Comparison of ENCODE assay signal across 8 mouse cellular contexts in the genomic region with DNA sequence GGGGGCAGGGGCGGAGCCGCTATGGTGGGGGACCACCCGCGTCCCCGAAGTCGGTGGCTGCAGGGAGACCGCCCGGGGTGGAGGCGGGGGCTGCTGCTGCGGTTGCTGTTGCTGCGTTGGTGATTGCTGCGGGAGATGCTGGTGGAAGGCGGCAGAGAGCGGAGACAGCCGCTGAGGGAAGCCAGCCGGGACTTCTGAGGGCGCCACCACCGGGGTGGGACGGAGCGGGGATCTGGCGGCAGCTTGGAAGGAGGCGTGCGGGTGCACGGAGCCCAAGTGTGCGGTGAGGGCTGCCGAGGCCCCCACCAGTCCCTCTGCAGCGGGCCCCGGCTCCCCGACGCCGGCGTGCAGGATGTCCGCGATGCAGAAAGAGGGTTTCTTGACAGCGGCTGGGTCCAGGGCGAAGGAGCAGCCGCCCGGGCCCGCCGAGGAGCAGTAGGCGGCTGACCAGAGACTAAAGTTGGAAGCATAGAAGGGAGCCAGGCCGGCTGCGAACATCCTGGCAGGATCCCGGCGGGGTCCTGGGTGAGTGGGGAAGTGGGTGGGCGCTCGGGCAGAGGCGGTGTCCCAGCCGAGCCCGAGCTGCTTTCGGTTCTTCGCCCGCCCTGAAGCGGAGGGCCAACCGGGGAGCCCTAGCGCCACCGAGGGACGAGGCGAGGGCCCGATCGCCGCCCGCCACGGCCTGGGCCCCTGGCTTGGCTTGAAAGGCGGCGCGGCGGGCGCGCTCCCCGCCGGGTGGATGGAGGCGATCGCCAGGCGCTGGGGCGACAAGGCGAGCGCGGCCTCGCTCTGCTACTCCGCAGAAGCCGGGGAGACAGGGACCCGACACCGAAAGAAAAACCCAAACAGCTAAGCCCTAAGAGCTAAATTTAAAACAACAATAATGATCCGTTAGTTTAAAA. TPM values are rescaled to one million over a fixed set of nuclear protein-coding genes. Genes with fewer than 3 reads are reported as not detected.
DNase-seq lines count a peak whose midpoint lies in the region; ATAC-seq and TF ChIP-seq lines count a peak whose summit lies in the region.

No protein-coding gene starts in this region.

- H3K9ac ChIP-seq in intestine, embryonic 16.5 days (ENCODE audit: low read depth, low read length): peak overlapping the region; percentile 94
- peak overlapping the region; percentile 88 for H3K9ac ChIP-seq in lung, embryonic 14.5 days

- peaks cover 14% of the 10 kb centered on the region for H3K4me1 ChIP-seq in intestine, embryonic 16.5 days (ENCODE audit: control insufficient read depth, insufficient read depth, low read length)
- peaks cover 5% of the 10 kb centered on the region; the same call in 1 of the 2 replicates for H3K4me1 ChIP-seq in lung, embryonic 14.5 days (ENCODE audit: insufficient read depth)

- no peaks in the 10 kb centered on the region for H3K36me3 ChIP-seq in intestine, embryonic 16.5 days (ENCODE audit: control insufficient read depth, insufficient read depth, low read length)
- H3K36me3 ChIP-seq in lung, embryonic 14.5 days (ENCODE audit: insufficient read depth): peaks cover 15% of the 10 kb centered on the region

- H3K4me3 ChIP-seq in layer of hippocampus, adult 2 months: peak overlapping the region; percentile 54
- H3K4me3 ChIP-seq in intestine, embryonic 16.5 days (ENCODE audit: low read length): peak overlapping the region; percentile 73
- H3K4me3 ChIP-seq in lung, embryonic 14.5 days (ENCODE audit: low read depth, low read length): peak overlapping the region; percentile 76

- no peaks in the 10 kb centered on the region for H3K9me3 ChIP-seq in intestine, embryonic 16.5 days (ENCODE audit: control insufficient read depth, low read length)
- H3K9me3 ChIP-seq in lung, embryonic 14.5 days (ENCODE audit: low read depth, low read length): no peaks in the 10 kb centered on the region

- WGBS in intestine, embryonic 16.5 days: under 1% methylated on average over 82 of the region's 85 CpGs
- under 1% methylated on average over 84 of the region's 85 CpGs for WGBS in lung, embryonic 14.5 days

- H3K27ac ChIP-seq in layer of hippocampus, adult 2 months: peak overlapping the region; percentile 78
- H3K27ac ChIP-seq in intestine, embryonic 16.5 days (ENCODE audit: low read length): peak overlapping the region; percentile 99
- H3K27ac ChIP-seq in lung, embryonic 14.5 days (ENCODE audit: low read depth): peak overlapping the region; percentile 98

- DNase-seq in layer of hippocampus, adult 2 months (ENCODE audit: low spot score in 2 of 2): peak in 1 of 2 experiments; percentile 23
- no peak for DNase-seq in layer of hippocampus, postnatal 25 days (ENCODE audit: extremely low spot score in 1 of 2, low spot score in 1 of 2)
- peak; percentile 21 to 24 for DNase-seq in cerebellum, postnatal 36 days
- DNase-seq in lung, embryonic 14.5 days: peak; percentile 73

- peak overlapping the region; percentile 54 for H3K4me2 ChIP-seq in intestine, embryonic 16.5 days (ENCODE audit: low read depth, low read length)
- peak overlapping the region; percentile 79 for H3K4me2 ChIP-seq in lung, embryonic 14.5 days

- ATAC-seq in granulocyte monocyte progenitor cell, adult 5-6 weeks (replicated peaks; ENCODE audit: poor library complexity, severe bottlenecking): peak; percentile 6; the same call in 1 of the 2 replicates
- peak; percentile 37 for ATAC-seq in intestine, embryonic 16.5 days
- peak; percentile 22 for ATAC-seq in lung, embryonic 14.5 days (ENCODE audit: insufficient read depth)
- ATAC-seq in neutrophil, adult 5-6 weeks (ENCODE audit: extremely low read depth, insufficient number of reproducible peaks, low FRiP score, poor library complexity, severe bottlenecking): peak; percentile 9; the same call in 1 of the 2 replicates
- no peak for ATAC-seq in monocyte, adult 5-6 weeks (replicated peaks; ENCODE audit: insufficient number of reproducible peaks, low FRiP score, low TSS enrichment, poor library complexity, severe bottlenecking)

- TF ChIP-seq CTCF in layer of hippocampus, adult 2 months (conservative IDR thresholded peaks at IDR 0.05): no peak
- no peak for TF ChIP-seq CTCF in lung, embryonic 14.5 days (IDR thresholded peaks at IDR 0.05; ENCODE audit: low read depth)

- peaks cover 27% of the 10 kb centered on the region; the same call in 1 of the 2 replicates for H3K27me3 ChIP-seq in intestine, embryonic 16.5 days (replicated peaks; ENCODE audit: control insufficient read depth, insufficient read depth, low read length)
- peaks cover 80% of the 10 kb centered on the region for H3K27me3 ChIP-seq in lung, embryonic 14.5 days (ENCODE audit: insufficient read depth, low read length)

RNA-seq across cellular contexts. Expression of gene Hlx, which starts 0.5 kb away (rescaled TPM):
- 1 to 10 TPM; 1.4 to 1.6 TPM for total RNA-seq in layer of hippocampus, adult 2 months (2021)
- 1 to 10 TPM; 1.5 TPM for total RNA-seq in layer of hippocampus, postnatal 25 days (2021)
- 5.1 and 6.4 TPM in 2 replicates for total RNA-seq in granulocyte monocyte progenitor cell, adult 5-6 weeks (2014; fragmentation: Nextera tagmentation)
- total RNA-seq in granulocyte monocyte progenitor cell, adult 5-6 weeks (2017): 9.5 and 10.5 TPM in 2 replicates
- polyA plus RNA-seq in intestine, embryonic 16.5 days (2015; fragmentation: Nextera tagmentation; extraction: Ambion mirVana): 30.0 and 33.8 TPM in 2 replicates
- 27.8 and 28.2 TPM in 2 replicates for polyA plus RNA-seq in lung, embryonic 14.5 days (2014; fragmentation: Nextera tagmentation; extraction: Ambion mirVana)
- 33.6 and 34.1 TPM in 2 replicates for total RNA-seq in neutrophil, adult 5-6 weeks (2017)
- 5.3 to 9.2 TPM (median 5.4 TPM) in 3 replicates for total RNA-seq in monocyte, adult 5-6 weeks (2017)

Comparison
In these comparisons a context has a peak if more than half of its experiments do, and no peak if none do; other contexts are left out.
1. DNase-seq: peak in cerebellum, postnatal 36 days (2 of 2) and lung, embryonic 14.5 days (single experiment); none in layer of hippocampus, postnatal 25 days (0 of 2).
2. Peak in every context shown above with its lines, with median percentiles within 50 percentile points of each other: H3K27ac ChIP-seq and H3K4me3 ChIP-seq.